Mouse (Mus musculus) forebrain, embryonic 11.5 days (tissue): ENCODE measurements at regions not wholly inside any gene's neighbourhood (a gene's known extent, or its start where the extent isn't known, plus 50 kb on each side); places are given as distances from the start of the nearest gene placed in this dataset.
"Not testable (repeated sequence)": the region's sequence is repeated elsewhere in the genome, so short reads cannot be mapped to it uniquely, and the experiment has no call there.

Experiments used
- ATAC-seq: fragments of 200-750 bp; cut with Nextera tagmentation; replicated peaks from 2 replicates; pipeline ENCODE4 v1.8.0; 2017; ENCODE audit warnings: moderate TSS enrichment; ENCODE audit not compliant: low FRiP score
- DNase-seq: peaks from one replicate; pipeline ENCODE4 v3.0.0-alpha.2; 2017; ENCODE audit warnings: low spot score
- H3K27ac ChIP-seq: fragments of 300-500 bp; sonication (generic); 2 replicates; pipeline ENCODE4 v1.5.1; 2014; ENCODE audit warnings: low read depth, low read length
- H3K27me3 ChIP-seq: fragments of 300-500 bp; sonication (generic); 2 replicates; pipeline ENCODE4 v1.6.1; 2014; ENCODE audit warnings: mild to moderate bottlenecking, low read length, mixed read lengths; ENCODE audit not compliant: control insufficient read depth, insufficient read depth
- H3K36me3 ChIP-seq: fragments of 300-500 bp; sonication (generic); 2 replicates; pipeline ENCODE4 v1.6.1; 2014; ENCODE audit warnings: mild to moderate bottlenecking, low read length, moderate library complexity, mixed read lengths; ENCODE audit not compliant: control insufficient read depth, insufficient read depth
- H3K4me1 ChIP-seq: fragments of 300-500 bp; sonication (generic); replicated peaks from 2 replicates; pipeline ENCODE4 v1.6.1; 2014; ENCODE audit warnings: low read length, mixed read lengths; ENCODE audit not compliant: control insufficient read depth, insufficient read depth
- H3K4me2 ChIP-seq: fragments of 300-500 bp; sonication (generic); 2 replicates; pipeline ENCODE4 v1.6.1; 2014; ENCODE audit warnings: low read depth, mild to moderate bottlenecking, low read length, moderate library complexity, mixed read lengths; ENCODE audit not compliant: severe bottlenecking
- H3K4me3 ChIP-seq: fragments of 300-500 bp; sonication (generic); 2 replicates; pipeline ENCODE4 v1.5.1; 2014; ENCODE audit warnings: low read depth, low read length
- H3K9ac ChIP-seq: fragments of 300-500 bp; sonication (generic); 2 replicates; pipeline ENCODE4 v1.6.1; 2014; ENCODE audit warnings: low read length
- H3K9me3 ChIP-seq: fragments of 300-500 bp; sonication (generic); 2 replicates; pipeline ENCODE4 v1.6.1; 2016; ENCODE audit warnings: low read length, mixed read lengths; ENCODE audit not compliant: control insufficient read depth
- WGBS: fragments of 180-500 bp; shearing (Covaris S2); extraction: QIAGEN DNeasy Blood & Tissue Kit; methylation state at CpG from one replicate; pipeline ENCODE4 v1.1.7; 2014; 5-methylcytosine and 5-hydroxymethylcytosine counted together

- H3K4me2 ChIP-seq, DNase-seq, H3K36me3 ChIP-seq, ATAC-seq, H3K27me3 ChIP-seq, H3K9me3 ChIP-seq, H3K27ac ChIP-seq, H3K4me3 ChIP-seq, H3K9ac ChIP-seq, H3K4me1 ChIP-seq: not testable (repeated sequence)
- WGBS = 94% methylated on average over 6 of the region's 11 CpGs
These were observed 211.5 kb downstream of the Gm15319 start for GRCm38 (mm10) chr8:20151317-20152047.

- ATAC-seq, DNase-seq, H3K4me1 ChIP-seq, H3K27me3 ChIP-seq, H3K27ac ChIP-seq, H3K36me3 ChIP-seq, H3K9me3 ChIP-seq, H3K9ac ChIP-seq, H3K4me2 ChIP-seq, H3K4me3 ChIP-seq: not testable (repeated sequence)
- WGBS = 91% methylated on average over 1 of the region's 1 CpGs
These were observed 208.9 kb downstream of the Gm15319 start for GRCm38 (mm10) chr8:20154091-20154490.
